Comparison of ENCODE assay signal across 8 mouse cellular contexts in genomic region chr1:172025201-172025904, GRCm38 (mm10). TPM values are rescaled to one million over a fixed set of nuclear protein-coding genes. Genes with fewer than 3 reads are reported as not detected.
A peak's percentile ranks its signal among the peaks of the same experiment; 100 is the strongest.
DNase-seq lines count a peak whose midpoint lies in the region; ATAC-seq and TF ChIP-seq lines count a peak whose summit lies in the region.

No protein-coding gene starts in this region.

- no peak for TF ChIP-seq POLR2A in olfactory bulb, adult 2 months (IDR thresholded peaks at IDR 0.05; ENCODE audit: insufficient read depth, low read depth, low read length)

- DNase-seq in cerebellum, adult 11-12 months = peak; percentile 36
- no peak for DNase-seq in cerebellum, adult 8-10 months
- DNase-seq in liver, embryonic 11.5 days (ENCODE audit: low spot score) = no peak
- no peak for DNase-seq in liver
- no peak for DNase-seq in urinary bladder, postnatal 4 days (ENCODE audit: low spot score in 2 of 2)
- no peak for DNase-seq in spleen, postnatal 36 days (ENCODE audit: low spot score in 2 of 2)

- peak overlapping the region; percentile 91 for H3K4me2 ChIP-seq in liver, embryonic 11.5 days
- H3K4me2 ChIP-seq in intestine, postnatal 0 days (replicated peaks; ENCODE audit: low read depth) = peak overlapping the region; percentile 93

- no peaks in the 10 kb centered on the region for H3K27me3 ChIP-seq in liver, embryonic 11.5 days (replicated peaks; ENCODE audit: control insufficient read depth, insufficient read depth, low read length)
- no peaks in the 10 kb centered on the region for H3K27me3 ChIP-seq in intestine, postnatal 0 days (replicated peaks; ENCODE audit: control insufficient read depth, insufficient read depth, low read length)

- H3K36me3 ChIP-seq in liver, embryonic 11.5 days (ENCODE audit: control insufficient read depth, insufficient read depth, low read length) = no peaks in the 10 kb centered on the region; the same call in 1 of the 2 replicates
- no peaks in the 10 kb centered on the region for H3K36me3 ChIP-seq in intestine, postnatal 0 days (ENCODE audit: control insufficient read depth, insufficient read depth)

- 70% methylated on average over 8 of the region's 8 CpGs for whole genome bisulfite sequencing in liver, embryonic 11.5 days
- 60% methylated on average over 8 of the region's 8 CpGs for WGBS in intestine, postnatal 0 days
- WGBS in olfactory bulb, adult 2 months = 48% methylated on average over 8 of the region's 8 CpGs

- ATAC-seq in liver, embryonic 11.5 days (replicated peaks; ENCODE audit: low FRiP score) = no peak
- ATAC-seq in intestine, postnatal 0 days = no peak

- peak overlapping the region; percentile 12; the same call in 1 of the 2 replicates for H3K4me3 ChIP-seq in liver, embryonic 11.5 days (ENCODE audit: low read depth, low read length)
- no peak overlapping the region for H3K4me3 ChIP-seq in intestine, postnatal 0 days (ENCODE audit: low read depth, low read length)
- H3K4me3 ChIP-seq in olfactory bulb, adult 2 months (ENCODE audit: insufficient read depth, low read depth, low read length) = peak overlapping the region; percentile 12; the same call in 1 of the 2 replicates

- peaks cover 13% of the 10 kb centered on the region for H3K4me1 ChIP-seq in liver, embryonic 11.5 days (replicated peaks; ENCODE audit: control insufficient read depth, insufficient read depth, low read length)
- H3K4me1 ChIP-seq in intestine, postnatal 0 days (replicated peaks; ENCODE audit: control insufficient read depth, insufficient read depth, low read length) = no peaks in the 10 kb centered on the region
- H3K4me1 ChIP-seq in olfactory bulb, adult 2 months (ENCODE audit: control insufficient read depth, insufficient read depth, low read length) = peaks cover 31% of the 10 kb centered on the region

- H3K9ac ChIP-seq in liver, embryonic 11.5 days (ENCODE audit: low read depth, low read length) = no peak overlapping the region
- no peak overlapping the region for H3K9ac ChIP-seq in intestine, postnatal 0 days (ENCODE audit: low read depth, low read length)

- no peak for TF ChIP-seq CTCF in intestine, postnatal 0 days (IDR thresholded peaks at IDR 0.05; ENCODE audit: low read depth)
- no peak for TF ChIP-seq CTCF in olfactory bulb, adult 2 months (IDR thresholded peaks at IDR 0.05; ENCODE audit: insufficient read depth, low read depth, low read length)

- no peak overlapping the region for H3K27ac ChIP-seq in liver, embryonic 11.5 days (ENCODE audit: low read depth, low read length)
- no peak overlapping the region for H3K27ac ChIP-seq in intestine, postnatal 0 days (ENCODE audit: low read depth, low read length)
- no peak overlapping the region for H3K27ac ChIP-seq in olfactory bulb, adult 2 months (ENCODE audit: insufficient read depth, low read depth, low read length)

- no peaks in the 10 kb centered on the region for H3K9me3 ChIP-seq in liver, embryonic 11.5 days (ENCODE audit: control insufficient read depth, low read length)
- H3K9me3 ChIP-seq in intestine, postnatal 0 days (ENCODE audit: control insufficient read depth) = no peaks in the 10 kb centered on the region

RNA-seq across cellular contexts. Expression of gene Vangl2, which starts 2.9 kb away (rescaled TPM):
- polyA plus RNA-seq in liver, embryonic 11.5 days (2014; fragmentation: Nextera tagmentation; extraction: Ambion mirVana) = 5.4 and 6.2 TPM in 2 replicates
- polyA plus RNA-seq in intestine, postnatal 0 days (2015; fragmentation: Nextera tagmentation; extraction: Ambion mirVana) = 2.8 and 3.3 TPM in 2 replicates
- polyA plus RNA-seq in olfactory bulb, adult 2 months (2012; ENCODE audit: insufficient read depth, insufficient read length, low replicate concordance, missing spikeins) = not detected in 2 replicates

RNA-seq across cellular contexts. Expression of gene Nhlh1, which starts 32.0 kb away (rescaled TPM):
- polyA plus RNA-seq in liver, embryonic 11.5 days (2014; fragmentation: Nextera tagmentation; extraction: Ambion mirVana) = 0.11 TPM in 1 of 2 replicates, not detected in the other
- 0.05 TPM in 1 of 2 replicates, not detected in the other for polyA plus RNA-seq in intestine, postnatal 0 days (2015; fragmentation: Nextera tagmentation; extraction: Ambion mirVana)
- polyA plus RNA-seq in olfactory bulb, adult 2 months (2012; ENCODE audit: insufficient read depth, insufficient read length, low replicate concordance, missing spikeins) = not detected in 2 replicates

RNA-seq across cellular contexts. Expression of gene Copa, which starts 57.0 kb away (rescaled TPM):
- 137 and 153 TPM in 2 replicates for polyA plus RNA-seq in liver, embryonic 11.5 days (2014; fragmentation: Nextera tagmentation; extraction: Ambion mirVana)
- polyA plus RNA-seq in intestine, postnatal 0 days (2015; fragmentation: Nextera tagmentation; extraction: Ambion mirVana) = 133 and 139 TPM in 2 replicates
- polyA plus RNA-seq in olfactory bulb, adult 2 months (2012; ENCODE audit: insufficient read depth, insufficient read length, low replicate concordance, missing spikeins) = 120 and 157 TPM in 2 replicates

RNA-seq across cellular contexts. Expression of gene Ncstn, which starts 57.2 kb away (rescaled TPM):
- 75.3 and 76.5 TPM in 2 replicates for polyA plus RNA-seq in liver, embryonic 11.5 days (2014; fragmentation: Nextera tagmentation; extraction: Ambion mirVana)
- polyA plus RNA-seq in intestine, postnatal 0 days (2015; fragmentation: Nextera tagmentation; extraction: Ambion mirVana) = 110 and 115 TPM in 2 replicates
- polyA plus RNA-seq in olfactory bulb, adult 2 months (2012; ENCODE audit: insufficient read depth, insufficient read length, low replicate concordance, missing spikeins) = 196 TPM in 1 of 2 replicates, not detected in the other
